Mouse (Mus musculus) liver, adult 2 months (tissue): ENCODE results near the gene Hist1h2af.

Experiments
- CTCF ChIP-seq: fragments of 200-500 bp; IDR thresholded peaks from 2 replicates; pipeline ENCODE4 v1.5.1; 2011; ENCODE audit warnings: low read depth, low read length, control low read depth
- POLR2A ChIP-seq: fragments of 200-500 bp; IDR thresholded peaks from 2 replicates; pipeline ENCODE4 v1.6.1; 2011; ENCODE audit warnings: low read length, control low read depth; ENCODE audit not compliant: insufficient read depth; ENCODE audit errors: extremely low read depth

DNA sequence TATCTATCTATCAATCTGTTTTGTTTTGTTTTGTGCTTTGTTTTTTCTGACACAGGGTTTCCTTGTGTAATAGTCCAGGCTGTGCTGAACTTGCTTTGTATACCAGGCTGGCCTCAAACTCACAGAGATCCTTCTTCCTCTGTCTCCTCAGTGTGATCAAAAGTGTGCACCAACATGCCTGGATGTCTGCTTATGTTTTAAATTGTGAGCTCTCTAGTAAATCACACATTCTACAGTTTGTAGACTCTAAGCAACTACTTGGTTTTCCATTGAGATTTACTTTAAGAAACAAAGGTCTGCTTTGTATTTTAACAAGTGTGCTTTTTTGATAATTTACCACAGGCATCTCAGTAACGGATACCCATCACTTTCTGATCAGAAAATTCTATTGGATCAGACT is 44.1 kb downstream of the Hist1h2af start:
- TF ChIP-seq CTCF (no peak), POLR2A (no peak)
